Mouse (Mus musculus) hindbrain, postnatal 0 days (tissue): ENCODE data around the gene Vmn1r233. TPM values are rescaled to one million over a fixed set of nuclear protein-coding genes. Genes with fewer than 3 reads are reported as not detected.

Experiments
- ATAC-seq: fragments of 200-750 bp; cut with Nextera tagmentation; 2 replicates; pipeline ENCODE4 v1.8.0; 2017; ENCODE audit warnings: mild to moderate bottlenecking, moderate TSS enrichment, moderate library complexity
- DNase-seq: peaks from one replicate; pipeline ENCODE4 v3.0.0-alpha.2; 2015; ENCODE audit warnings: low spot score
- H3K27ac ChIP-seq: fragments of 300-500 bp; sonication (generic); 2 replicates; pipeline ENCODE4 v1.5.1; 2014; ENCODE audit warnings: mild to moderate bottlenecking
- H3K27me3 ChIP-seq: fragments of 300-500 bp; sonication (generic); 2 replicates; pipeline ENCODE4 v1.6.1; 2014; ENCODE audit warnings: low read length, mixed read lengths; ENCODE audit not compliant: insufficient read depth
- H3K36me3 ChIP-seq: fragments of 300-500 bp; sonication (generic); 2 replicates; pipeline ENCODE4 v1.6.1; 2014; ENCODE audit warnings: low read length, mixed read lengths; ENCODE audit not compliant: insufficient read depth
- H3K4me1 ChIP-seq: fragments of 300-500 bp; sonication (generic); 2 replicates; pipeline ENCODE4 v1.6.1; 2014; ENCODE audit warnings: antibody characterized with exemption, low read length, mixed read lengths; ENCODE audit not compliant: insufficient read depth
- H3K4me2 ChIP-seq: fragments of 300-500 bp; sonication (generic); 2 replicates; pipeline ENCODE4 v1.6.1; 2014; ENCODE audit warnings: low read depth, mild to moderate bottlenecking, low read length, moderate library complexity, mixed read lengths
- H3K4me3 ChIP-seq: fragments of 300-500 bp; sonication (generic); 2 replicates; pipeline ENCODE4 v1.5.1; 2014; ENCODE audit warnings: low read length
- H3K9ac ChIP-seq: fragments of 300-500 bp; sonication (generic); replicated peaks from 2 replicates; pipeline ENCODE4 v1.6.1; 2014; ENCODE audit warnings: mild to moderate bottlenecking, low read length, moderate library complexity, mixed read lengths
- H3K9me3 ChIP-seq: fragments of 300-500 bp; sonication (generic); 2 replicates; pipeline ENCODE4 v1.6.1; 2016; ENCODE audit warnings: low read length, mixed read lengths
- CTCF ChIP-seq: IDR thresholded peaks from 2 replicates; pipeline ENCODE4 v1.5.1; 2016; ENCODE audit warnings: antibody characterized with exemption, control low read depth, low read depth
- WGBS: fragments of 180-500 bp; shearing (Covaris S2); extraction: QIAGEN DNeasy Blood & Tissue Kit; methylation state at CpG from one replicate; pipeline ENCODE4 v1.1.7; 2014; 5-methylcytosine and 5-hydroxymethylcytosine counted together
- polyA plus RNA-seq: library from polyadenylated mRNA; unstranded; fragments of >200 nt; fragmentation: Nextera tagmentation; extraction: Ambion mirVana; gene quantifications from 2 replicates; pipeline ENCODE4 v1.2.1, GENCODE M21; 2015
- total RNA-seq: library from RNA; depleted of rRNA; stranded (reverse); fragments of >200 nt; gene quantifications from 2 replicates; pipeline ENCODE4 v1.2.3, GENCODE M21; 2014; rRNA removed

Gene Vmn1r233
- total and polyA plus RNA-seq, 2 experiments from 2014 or later: not detected

GRCm38 (mm10) chr17:20965421-20965820 lies 30.8 kb downstream of the Vmn1r233 start:
- Histone ChIP-seq H3K9me3 (no peaks in the 10 kb centered on the region), H3K27me3 (no peaks in the 10 kb centered on the region), H3K4me2 (no peak overlapping the region), H3K4me1 (no peaks in the 10 kb centered on the region), H3K27ac (no peak overlapping the region), H3K9ac (no peak overlapping the region), H3K36me3 (peaks cover 79% of the 10 kb centered on the region), H3K4me3 (no peak overlapping the region)
- ATAC-seq (no peak), DNase-seq (no peak)
- TF ChIP-seq CTCF: no peak
- WGBS: 84% methylated on average over 4 of the region's 4 CpGs

GRCm38 (mm10) chr17:20960386-20960785 lies 35.9 kb downstream of the Vmn1r233 start:
- Histone ChIP-seq H3K9ac (no peak overlapping the region), H3K4me3 (no peak overlapping the region), H3K27me3 (no peaks in the 10 kb centered on the region), H3K9me3 (no peaks in the 10 kb centered on the region), H3K4me1 (no peaks in the 10 kb centered on the region), H3K27ac (no peak overlapping the region), H3K4me2 (no peak overlapping the region), H3K36me3 (peaks cover 96% of the 10 kb centered on the region)
- no peak for TF ChIP-seq CTCF
- ATAC-seq (no peak), DNase-seq (no peak)
- WGBS: 98% methylated on average over 5 of the region's 5 CpGs

GRCm38 (mm10) chr17:20946636-20947035 lies 49.6 kb downstream of the Vmn1r233 start:
- Histone ChIP-seq H3K9ac (peak overlapping the region; percentile 87), H3K9me3 (no peaks in the 10 kb centered on the region), H3K4me3 (peak overlapping the region; percentile 77), H3K27ac (peak overlapping the region; percentile 99; the same call in 1 of the 2 replicates), H3K27me3 (no peaks in the 10 kb centered on the region), H3K4me2 (peak overlapping the region; percentile 86), H3K4me1 (peaks cover 21% of the 10 kb centered on the region), H3K36me3 (peaks cover 1% of the 10 kb centered on the region; the same call in 1 of the 2 replicates)
- TF ChIP-seq CTCF: no peak
- ATAC-seq: no peak
- no peak for DNase-seq

- H3K36me3 ChIP-seq: no peaks in the 10 kb centered on the region
- H3K4me3 ChIP-seq: peak overlapping the region; percentile 77
- peaks cover 21% of the 10 kb centered on the region for H3K4me1 ChIP-seq
- ATAC-seq (no peak), DNase-seq (peak; percentile 2)
- peak overlapping the region; percentile 86 for H3K4me2 ChIP-seq
- no peaks in the 10 kb centered on the region for H3K9me3 ChIP-seq
- under 1% methylated on average over 13 of the region's 13 CpGs for WGBS
- H3K27ac ChIP-seq: peak overlapping the region; percentile 99
- H3K27me3 ChIP-seq: no peaks in the 10 kb centered on the region
- H3K9ac ChIP-seq: peak overlapping the region; percentile 87
- TF ChIP-seq CTCF: no peak
Observed at GRCm38 (mm10) chr17:20946026-20946565, 50.2 kb downstream of the Vmn1r233 start.

GRCm38 (mm10) chr17:20944985-20945891 lies 51.0 kb downstream of the Vmn1r233 start, which contains the start of gene Ppp2r1a:
TSS of gene Ppp2r1a (plus strand) at chr17:20945311.
- H3K27me3 ChIP-seq: no peaks in the 10 kb centered on the region
- H3K4me2 ChIP-seq: peak within 1 kb of the TSS; percentile 86
- H3K4me1 ChIP-seq: peaks cover 21% of the 10 kb centered on the region
- peak within 1 kb of the TSS; percentile 99 for H3K27ac ChIP-seq
- no peaks in the 10 kb centered on the region for H3K36me3 ChIP-seq
- H3K9me3 ChIP-seq: no peaks in the 10 kb centered on the region
- DNase-seq: peak; percentile 99
- under 1% methylated on average over 69 of the region's 69 CpGs for WGBS
- peak; percentile 98 for ATAC-seq
- H3K9ac ChIP-seq: peak within 1 kb of the TSS; percentile 87
- H3K4me3 ChIP-seq: peak within 1 kb of the TSS; percentile 77
- TF ChIP-seq CTCF: no peak

- no peaks in the 10 kb centered on the region for H3K27me3 ChIP-seq
- peaks cover 15% of the 10 kb centered on the region for H3K4me1 ChIP-seq
- H3K36me3 ChIP-seq: no peaks in the 10 kb centered on the region
- peak overlapping the region; percentile 74 for H3K4me2 ChIP-seq
- peak; percentile 4 for DNase-seq
- H3K4me3 ChIP-seq: peak overlapping the region; percentile 77
- no peaks in the 10 kb centered on the region for H3K9me3 ChIP-seq
- peak overlapping the region; percentile 97 for H3K27ac ChIP-seq
- 47% methylated on average over 3 of the region's 3 CpGs for WGBS
- TF ChIP-seq CTCF: no peak
- ATAC-seq: no peak
- peak overlapping the region; percentile 76 for H3K9ac ChIP-seq
Observed at GRCm38 (mm10) chr17:20944226-20944625, 52.0 kb downstream of the Vmn1r233 start.

Other genes with a start within 250 kb of the Vmn1r233 start
- gene Vmn1r228, start 210.3 kb downstream of the Vmn1r233 start, total RNA-seq: not detected in 2 replicates
- gene Vmn1r228, start 210.3 kb downstream of the Vmn1r233 start, polyA plus RNA-seq: not detected in 2 replicates
- not detected in 2 replicates for gene Vmn1r229, start 184.9 kb downstream of the Vmn1r233 start, total RNA-seq
- 0.01 TPM in 1 of 2 replicates, not detected in the other for gene Vmn1r229, start 184.9 kb downstream of the Vmn1r233 start, polyA plus RNA-seq
- not detected in 2 replicates for gene Vmn1r230, start 156.0 kb downstream of the Vmn1r233 start, total RNA-seq
- not detected in 2 replicates for gene Vmn1r230, start 156.0 kb downstream of the Vmn1r233 start, polyA plus RNA-seq
- not detected in 2 replicates for gene Vmn1r231, start 91.4 kb downstream of the Vmn1r233 start, total RNA-seq
- not detected in 2 replicates for gene Vmn1r231, start 91.4 kb downstream of the Vmn1r233 start, polyA plus RNA-seq
- 0.99 TPM in 1 of 2 replicates, not detected in the other for gene Vmn1r232, start 76.8 kb downstream of the Vmn1r233 start, total RNA-seq
- gene Vmn1r232, start 76.8 kb downstream of the Vmn1r233 start, polyA plus RNA-seq: not detected in 2 replicates
- 758 and 823 TPM in 2 replicates for gene Ppp2r1a, start 51.2 kb downstream of the Vmn1r233 start, total RNA-seq
- gene Ppp2r1a, start 51.2 kb downstream of the Vmn1r233 start, polyA plus RNA-seq: 674 and 734 TPM in 2 replicates
- 8.8 and 15.6 TPM in 2 replicates for gene Zfp160, start 12.4 kb upstream of the Vmn1r233 start, total RNA-seq
- 10.6 and 11.9 TPM in 2 replicates for gene Zfp160, start 12.4 kb upstream of the Vmn1r233 start, polyA plus RNA-seq
- not detected in 2 replicates for gene Vmn1r234, start 229.6 kb upstream of the Vmn1r233 start, total RNA-seq
- gene Vmn1r234, start 229.6 kb upstream of the Vmn1r233 start, polyA plus RNA-seq: not detected in 2 replicates